Mouse (Mus musculus) right cerebral cortex, postnatal 25 days (tissue): ENCODE results near the gene Slc16a11.
A peak's percentile ranks its signal among the peaks of the same experiment; 100 is the strongest.
"Not testable (repeated sequence)": the region's sequence is repeated elsewhere in the genome, so short reads cannot be mapped to it uniquely, and the experiment has no call there.

Experiments used
- DNase-seq: peaks from one replicate; pipeline ENCODE4 v3.0.0; 2022

Slc16a11 gene

GRCm38 (mm10) chr11:70212423-70212822, at the start of gene Slc16a11:
Gene Slc16a11 (plus strand): TSS chr11:70212752.
- no peak for DNase-seq

- no peak for DNase-seq
Observed at GRCm38 (mm10) chr11:70165972-70166921, 46.3 kb upstream of the Slc16a11 start.

GRCm38 (mm10) chr11:70168136-70168535, 44.4 kb upstream of the Slc16a11 start:
- DNase-seq = no peak

- DNase-seq = not testable (repeated sequence)
Observed at GRCm38 (mm10) chr11:70169471-70169870, 43.1 kb upstream of the Slc16a11 start.

GRCm38 (mm10) chr11:70170291-70170690, 42.3 kb upstream of the Slc16a11 start:
- DNase-seq = no peak

GRCm38 (mm10) chr11:70171181-70171580, 41.4 kb upstream of the Slc16a11 start:
- no peak for DNase-seq

- no peak for DNase-seq
Observed at GRCm38 (mm10) chr11:70171847-70172246, 40.7 kb upstream of the Slc16a11 start.

- DNase-seq = no peak
Observed at GRCm38 (mm10) chr11:70172298-70172697, 40.3 kb upstream of the Slc16a11 start.

GRCm38 (mm10) chr11:70174491-70174890, 38.1 kb upstream of the Slc16a11 start:
- DNase-seq = no peak

- no peak for DNase-seq
Observed at GRCm38 (mm10) chr11:70177647-70178046, 34.9 kb upstream of the Slc16a11 start.

- DNase-seq = no peak
Observed at GRCm38 (mm10) chr11:70178311-70178710, 34.2 kb upstream of the Slc16a11 start.

- no peak for DNase-seq
Observed at GRCm38 (mm10) chr11:70178756-70179155, 33.8 kb upstream of the Slc16a11 start.

- DNase-seq = peak; percentile 11
Observed at GRCm38 (mm10) chr11:70179401-70179800, 33.2 kb upstream of the Slc16a11 start.

- no peak for DNase-seq
Observed at GRCm38 (mm10) chr11:70180496-70180895, 32.1 kb upstream of the Slc16a11 start.

GRCm38 (mm10) chr11:70185120-70185519, 27.4 kb upstream of the Slc16a11 start:
- no peak for DNase-seq

GRCm38 (mm10) chr11:70189319-70190134, 23.0 kb upstream of the Slc16a11 start:
- no peak for DNase-seq

GRCm38 (mm10) chr11:70191188-70191587, 21.4 kb upstream of the Slc16a11 start:
- DNase-seq = no peak

- no peak for DNase-seq
Observed at GRCm38 (mm10) chr11:70192157-70192556, 20.4 kb upstream of the Slc16a11 start.

GRCm38 (mm10) chr11:70193354-70194285, 18.9 kb upstream of the Slc16a11 start:
- DNase-seq = no peak

GRCm38 (mm10) chr11:70198332-70198731, 14.2 kb upstream of the Slc16a11 start:
- no peak for DNase-seq

- DNase-seq = no peak
Observed at GRCm38 (mm10) chr11:70199107-70199506, 13.4 kb upstream of the Slc16a11 start.

GRCm38 (mm10) chr11:70200036-70200608, 12.4 kb upstream of the Slc16a11 start:
- DNase-seq = no peak
